Comparison of ENCODE assay signal across 21 mouse cellular contexts in the genomic region with DNA sequence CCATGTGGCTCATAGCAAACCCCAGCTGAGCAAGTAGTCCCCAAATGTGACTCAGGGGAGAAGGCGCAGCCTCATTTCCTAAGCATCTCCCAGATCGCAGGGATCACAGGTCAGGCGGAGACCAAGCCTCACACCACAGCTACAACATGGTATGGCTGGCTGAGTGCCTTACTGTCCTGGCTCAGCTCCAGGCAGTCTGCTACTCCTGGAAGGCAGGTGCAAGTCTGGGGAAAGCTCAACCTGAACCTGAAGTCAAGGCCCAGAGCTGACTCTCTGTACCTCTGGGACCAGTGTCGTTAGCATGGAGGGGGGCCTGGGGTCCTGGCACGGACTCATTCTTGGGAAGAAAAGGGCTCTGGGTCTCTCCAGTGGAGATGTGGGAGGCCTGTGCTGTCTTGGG.
DNase-seq lines count a peak whose midpoint lies in the region; ATAC-seq and TF ChIP-seq lines count a peak whose summit lies in the region.
"Had no signal": no experiment of that assay in that cellular context is flagged by ENCODE, and none has a peak within 500 bp of the region (broad histone marks: within the 10 kb centered on the region; RNA-seq: fewer than 3 reads in every experiment).

No protein-coding gene starts in this region.

- peak; percentile 29 for DNase-seq in forebrain, embryonic 14.5 days (ENCODE audit: low spot score)
- peak; percentile 33 to 54 for DNase-seq in kidney, postnatal 4 days
- DNase-seq in cerebellum, adult 8-10 months: peak; percentile 24
- DNase-seq in liver, postnatal 0 days: no peak
- DNase-seq in frontal cortex, postnatal 10 days (ENCODE audit: low spot score in 2 of 2): no peak
- DNase-seq: adrenal gland, postnatal 25 days; B cell, adult 2 months; gastrocnemius, postnatal 10 days; heart, adult 2 months; layer of hippocampus, adult 9-11 months; spleen, adult 18-20 months; thymus, adult 18-20 months had no signal

- no peak overlapping the region for H3K4me3 ChIP-seq in forebrain, embryonic 14.5 days (ENCODE audit: low read depth, low read length)
- H3K4me3 ChIP-seq in forebrain, embryonic 15.5 days: no peak overlapping the region
- H3K4me3 ChIP-seq in kidney, embryonic 14.5 days (ENCODE audit: low read length): no peak overlapping the region
- H3K4me3 ChIP-seq in liver, postnatal 0 days (ENCODE audit: low read depth, low read length): no peak overlapping the region
- H3K4me3 ChIP-seq: heart, adult 2 months; heart, embryonic 15.5 days; intestine, embryonic 15.5 days; limb, embryonic 13.5 days had no signal

- 74% methylated on average over 5 of the region's 5 CpGs for WGBS in forebrain, embryonic 14.5 days
- WGBS in forebrain, embryonic 15.5 days: 66% methylated on average over 5 of the region's 5 CpGs
- 76% methylated on average over 5 of the region's 5 CpGs for WGBS in kidney, embryonic 14.5 days
- WGBS in liver, postnatal 0 days (ENCODE audit: insufficient replicate concordance): 83% methylated on average over 5 of the region's 5 CpGs

- no peak overlapping the region for H3K4me2 ChIP-seq in forebrain, embryonic 14.5 days (ENCODE audit: low read length)
- no peak overlapping the region for H3K4me2 ChIP-seq in forebrain, embryonic 15.5 days (replicated peaks)
- H3K4me2 ChIP-seq in kidney, embryonic 14.5 days (replicated peaks; ENCODE audit: low read depth, low read length): no peak overlapping the region
- H3K4me2 ChIP-seq in liver, postnatal 0 days (ENCODE audit: low read depth, low read length): no peak overlapping the region
- H3K4me2 ChIP-seq: heart, embryonic 15.5 days; intestine, embryonic 15.5 days; limb, embryonic 13.5 days had no signal

- no peak for TF ChIP-seq EP300 in liver, postnatal 0 days (IDR thresholded peaks at IDR 0.05; ENCODE audit: low read depth)

- no peak overlapping the region for H3K9ac ChIP-seq in forebrain, embryonic 14.5 days (ENCODE audit: low read length)
- H3K9ac ChIP-seq in forebrain, embryonic 15.5 days (replicated peaks): no peak overlapping the region
- no peak overlapping the region for H3K9ac ChIP-seq in kidney, embryonic 14.5 days (ENCODE audit: low read depth, low read length)
- no peak overlapping the region for H3K9ac ChIP-seq in liver, postnatal 0 days (replicated peaks)
- H3K9ac ChIP-seq: heart, embryonic 15.5 days; intestine, embryonic 15.5 days; limb, embryonic 13.5 days; liver, embryonic 14.5 days had no signal

- H3K9me3 ChIP-seq in forebrain, embryonic 14.5 days (replicated peaks; ENCODE audit: control insufficient read depth, low read length): no peaks in the 10 kb centered on the region
- H3K9me3 ChIP-seq in forebrain, embryonic 15.5 days: no peaks in the 10 kb centered on the region
- no peaks in the 10 kb centered on the region for H3K9me3 ChIP-seq in kidney, embryonic 14.5 days (ENCODE audit: control insufficient read depth, low read length)
- no peaks in the 10 kb centered on the region for H3K9me3 ChIP-seq in liver, postnatal 0 days (ENCODE audit: low read length)
- H3K9me3 ChIP-seq: heart, embryonic 15.5 days; intestine, embryonic 15.5 days; limb, embryonic 13.5 days had no signal

- H3K4me1 ChIP-seq in forebrain, embryonic 14.5 days (ENCODE audit: control insufficient read depth, insufficient read depth, low read length): peaks cover 14% of the 10 kb centered on the region
- H3K4me1 ChIP-seq in forebrain, embryonic 15.5 days: peaks cover 10% of the 10 kb centered on the region
- 0 out of 2 replicates have a peak, but pooled peaks cover 2% of the 10 kb centered on the region for H3K4me1 ChIP-seq in kidney, embryonic 14.5 days (ENCODE audit: control insufficient read depth, insufficient read depth, low read length)
- no peaks in the 10 kb centered on the region for H3K4me1 ChIP-seq in liver, postnatal 0 days (ENCODE audit: insufficient read depth)
- H3K4me1 ChIP-seq: heart, embryonic 15.5 days; intestine, embryonic 15.5 days had no signal

- no peaks in the 10 kb centered on the region for H3K36me3 ChIP-seq in forebrain, embryonic 14.5 days (ENCODE audit: control insufficient read depth, insufficient read depth, low read length)
- no peaks in the 10 kb centered on the region for H3K36me3 ChIP-seq in forebrain, embryonic 15.5 days
- H3K36me3 ChIP-seq in kidney, embryonic 14.5 days (ENCODE audit: control insufficient read depth, insufficient read depth, low read length): no peaks in the 10 kb centered on the region
- H3K36me3 ChIP-seq in liver, postnatal 0 days (replicated peaks; ENCODE audit: insufficient read depth, low read length): no peaks in the 10 kb centered on the region
- H3K36me3 ChIP-seq: heart, embryonic 15.5 days; intestine, embryonic 15.5 days; limb, embryonic 13.5 days had no signal

- ATAC-seq in forebrain, embryonic 14.5 days: no peak
- no peak for ATAC-seq in forebrain, embryonic 15.5 days (replicated peaks)
- no peak for ATAC-seq in kidney, embryonic 14.5 days (ENCODE audit: low FRiP score, low TSS enrichment)
- no peak for ATAC-seq in liver, postnatal 0 days
- ATAC-seq: activated CD4-positive, CD25-positive, alpha-beta regulatory T cell, adult 4 months; intestine, embryonic 15.5 days; lung, postnatal 0 days; midbrain, embryonic 16.5 days had no signal

- no peak for TF ChIP-seq CTCF in liver, postnatal 0 days (IDR thresholded peaks at IDR 0.05; ENCODE audit: low read depth)

- 0 out of 2 replicates have a peak overlapping the region, but pooled peaks have one; percentile 14 for H3K27ac ChIP-seq in forebrain, embryonic 14.5 days (ENCODE audit: low read depth, low read length)
- H3K27ac ChIP-seq in forebrain, embryonic 15.5 days (replicated peaks): no peak overlapping the region
- no peak overlapping the region for H3K27ac ChIP-seq in kidney, embryonic 14.5 days (ENCODE audit: low read depth, low read length)
- no peak overlapping the region for H3K27ac ChIP-seq in liver, postnatal 0 days (ENCODE audit: low read depth)
- H3K27ac ChIP-seq: heart, adult 2 months; heart, embryonic 15.5 days; intestine, embryonic 15.5 days; limb, embryonic 13.5 days; liver, embryonic 14.5 days had no signal

- H3K27me3 ChIP-seq in forebrain, embryonic 14.5 days (replicated peaks; ENCODE audit: control insufficient read depth, insufficient read depth, low read length): no peaks in the 10 kb centered on the region
- no peaks in the 10 kb centered on the region for H3K27me3 ChIP-seq in forebrain, embryonic 15.5 days
- H3K27me3 ChIP-seq in kidney, embryonic 14.5 days (ENCODE audit: control insufficient read depth, insufficient read depth, low read length): no peaks in the 10 kb centered on the region
- H3K27me3 ChIP-seq in liver, postnatal 0 days (ENCODE audit: insufficient read depth, low read length): no peaks in the 10 kb centered on the region
- H3K27me3 ChIP-seq: intestine, embryonic 15.5 days had no signal

Comparison
In these comparisons a context has a peak if more than half of its experiments do, and no peak if none do; other contexts are left out.
1. DNase-seq: peak in forebrain, embryonic 14.5 days (single experiment), kidney, postnatal 4 days (2 of 2) and cerebellum, adult 8-10 months (single experiment); none in liver, postnatal 0 days (single experiment) and frontal cortex, postnatal 10 days (0 of 2).